Mouse (Mus musculus) retina, postnatal 1 day (tissue): ENCODE data around the gene Tmem108.

Source experiments
- DNase-seq: peaks from one replicate; pipeline ENCODE4 v3.0.0-alpha.2; 2012

Tmem108 gene

DNA sequence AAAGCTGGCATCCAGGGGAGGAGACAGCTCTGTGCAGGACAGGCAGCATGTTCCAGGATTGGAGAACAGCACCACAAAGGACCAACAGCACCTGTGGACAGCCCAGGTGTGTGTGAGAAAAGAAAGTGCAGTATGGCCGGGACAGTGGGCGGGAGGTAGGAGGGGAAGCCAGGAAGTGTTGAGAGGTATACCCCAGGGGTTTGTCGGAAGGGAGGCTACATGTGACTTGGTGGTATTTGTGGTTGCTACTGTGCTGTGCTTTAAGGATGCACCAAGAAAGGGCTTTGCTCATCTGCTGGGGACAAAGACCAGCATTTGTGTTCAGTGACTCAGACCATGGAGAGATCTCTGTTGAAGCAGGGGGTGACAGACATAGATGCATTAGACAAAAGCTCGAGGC lies 271.8 kb downstream of the Tmem108 start:
- no peak for DNase-seq

DNA sequence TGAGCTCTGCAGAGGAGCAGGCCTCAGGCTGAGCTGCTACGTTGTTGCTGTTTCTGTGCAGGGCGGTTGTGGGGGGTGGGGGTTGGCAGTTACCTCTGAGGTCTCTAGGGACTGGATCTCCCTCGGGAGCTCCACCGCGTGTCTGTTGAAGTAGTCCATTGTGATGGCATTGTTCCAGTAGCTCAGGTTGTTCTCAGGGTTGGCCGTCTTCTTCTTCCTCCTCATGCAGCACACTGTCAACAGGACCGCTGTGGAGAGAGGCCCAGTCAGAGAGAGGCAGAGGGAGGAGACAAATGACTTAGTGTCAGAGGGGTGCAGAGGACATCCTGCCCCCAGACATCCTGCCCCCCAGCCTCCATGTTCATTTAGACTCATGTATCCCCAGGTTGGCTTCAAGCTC lies 272.5 kb downstream of the Tmem108 start:
- DNase-seq: no peak

GRCm38 (mm10) chr9:103486262-103486661 lies 275.4 kb downstream of the Tmem108 start:
- no peak for DNase-seq

GRCm38 (mm10) chr9:103485606-103486005 lies 276.0 kb downstream of the Tmem108 start:
- DNase-seq: no peak

- DNase-seq: peak; percentile 82
Measured at GRCm38 (mm10) chr9:103480603-103481220, 280.9 kb downstream of the Tmem108 start.

DNA sequence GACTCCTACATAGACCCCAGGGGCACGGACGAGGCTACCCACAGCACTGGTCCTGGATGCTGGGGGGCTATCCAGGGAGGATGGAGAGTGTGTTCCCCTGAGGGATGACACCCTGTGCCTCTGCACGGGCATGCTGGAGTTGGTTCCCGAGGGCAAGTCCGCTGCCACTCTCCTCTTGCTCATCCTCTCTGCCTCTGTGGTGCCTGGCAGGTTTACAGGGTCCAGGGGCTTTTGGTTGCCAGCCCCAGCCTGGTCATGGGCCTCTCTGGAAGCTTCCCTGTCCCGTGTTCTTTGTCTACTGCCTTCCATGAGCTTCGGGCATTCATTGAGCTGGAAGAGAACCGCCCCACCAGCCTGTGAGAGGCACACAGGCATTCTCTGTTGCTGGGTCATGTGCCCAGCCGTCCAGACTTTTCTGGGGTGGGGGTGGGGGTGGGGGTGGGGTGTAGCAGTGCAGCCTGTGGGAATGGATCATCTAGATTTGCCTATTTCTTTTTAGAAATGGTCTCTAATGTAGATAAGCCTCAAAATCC lies 281.5 kb downstream of the Tmem108 start, which contains the start of gene Bfsp2:
TSS of gene Bfsp2 (minus strand) at position 377 of the 533 bp plus-strand sequence.
- peak; percentile 57 for DNase-seq

GRCm38 (mm10) chr9:103475414-103475813 lies 286.2 kb downstream of the Tmem108 start:
- DNase-seq: no peak

- DNase-seq: peak; percentile 56
Measured at GRCm38 (mm10) chr9:103473915-103474688, 287.5 kb downstream of the Tmem108 start.

DNA sequence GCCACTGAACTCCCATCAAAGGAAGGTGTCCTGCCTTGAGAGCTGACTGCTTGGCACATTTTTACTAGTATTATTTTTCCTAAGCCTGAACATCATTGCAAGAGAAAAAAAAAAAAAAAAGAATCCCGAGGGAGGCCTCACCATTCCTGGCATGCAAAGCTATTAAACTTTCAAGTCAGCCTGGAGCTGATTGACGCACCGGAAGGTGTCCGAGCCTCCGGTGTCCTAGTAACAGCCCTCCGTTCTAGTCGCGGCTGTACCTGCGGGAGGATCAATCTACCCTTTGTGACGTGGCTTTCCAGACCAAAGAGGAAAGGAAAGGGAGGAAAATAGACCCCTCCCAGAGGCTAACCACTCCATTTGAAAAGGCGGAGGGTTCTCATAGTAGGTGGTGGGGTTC lies 289.9 kb downstream of the Tmem108 start:
- no peak for DNase-seq

- peak; percentile 46 for DNase-seq
Measured at GRCm38 (mm10) chr9:103469516-103469915, 292.1 kb downstream of the Tmem108 start.

GRCm38 (mm10) chr9:103468911-103469310 lies 292.7 kb downstream of the Tmem108 start:
- DNase-seq: no peak

DNA sequence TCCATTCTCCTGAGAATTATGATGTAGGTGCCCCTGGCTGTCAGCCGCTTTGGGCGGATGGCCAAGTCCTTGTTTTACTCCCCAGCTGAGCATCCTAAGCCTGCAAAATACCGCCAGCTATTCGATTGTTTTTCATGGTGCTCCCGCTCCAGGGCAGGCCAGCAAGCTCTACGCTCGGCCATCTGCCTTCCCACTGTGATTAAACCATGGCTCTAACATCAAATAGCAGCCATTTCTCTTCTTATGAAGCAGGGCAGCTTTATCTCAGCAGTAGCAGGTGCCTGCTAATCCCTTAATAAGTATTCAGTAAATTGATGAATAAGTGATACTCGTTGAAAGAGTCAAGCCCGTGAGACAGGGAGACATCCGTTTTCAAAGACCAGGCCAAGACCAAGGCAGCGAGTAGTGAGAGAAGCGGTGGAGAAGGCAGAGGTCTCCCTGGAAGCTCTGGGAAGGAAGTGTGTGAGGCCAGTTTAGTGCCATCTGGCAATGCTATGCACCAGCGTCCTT lies 295.9 kb downstream of the Tmem108 start:
- DNase-seq: peak; percentile 74

GRCm38 (mm10) chr9:103465293-103465692 lies 296.3 kb downstream of the Tmem108 start:
- no peak for DNase-seq

GRCm38 (mm10) chr9:103463833-103464232 lies 297.8 kb downstream of the Tmem108 start:
- no peak for DNase-seq

- no peak for DNase-seq
Measured at GRCm38 (mm10) chr9:103459839-103460238, 301.8 kb downstream of the Tmem108 start.

- no peak for DNase-seq
Measured at GRCm38 (mm10) chr9:103459307-103459706, 302.3 kb downstream of the Tmem108 start.

GRCm38 (mm10) chr9:103449651-103450050 lies 312.0 kb downstream of the Tmem108 start:
- DNase-seq: no peak

DNA sequence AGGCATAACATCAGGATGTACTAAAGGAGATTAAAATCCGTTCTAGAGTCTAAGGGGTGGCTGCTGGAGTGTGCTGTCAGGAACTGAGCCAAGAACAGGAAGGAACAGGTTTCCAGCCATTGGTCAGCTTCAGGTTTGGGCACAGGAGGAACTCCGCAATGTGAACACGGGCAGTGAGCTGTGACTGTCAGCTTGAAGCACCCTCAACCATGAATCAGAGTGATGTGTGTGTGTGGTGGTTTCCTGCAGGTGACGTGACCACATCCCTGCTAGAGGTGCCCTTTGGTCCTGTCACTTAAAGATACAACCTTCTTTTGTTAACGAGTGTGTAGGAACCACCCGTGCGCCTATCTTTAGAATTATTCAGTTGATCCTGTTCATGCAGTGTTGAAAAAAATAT lies 312.5 kb downstream of the Tmem108 start:
- no peak for DNase-seq

DNA sequence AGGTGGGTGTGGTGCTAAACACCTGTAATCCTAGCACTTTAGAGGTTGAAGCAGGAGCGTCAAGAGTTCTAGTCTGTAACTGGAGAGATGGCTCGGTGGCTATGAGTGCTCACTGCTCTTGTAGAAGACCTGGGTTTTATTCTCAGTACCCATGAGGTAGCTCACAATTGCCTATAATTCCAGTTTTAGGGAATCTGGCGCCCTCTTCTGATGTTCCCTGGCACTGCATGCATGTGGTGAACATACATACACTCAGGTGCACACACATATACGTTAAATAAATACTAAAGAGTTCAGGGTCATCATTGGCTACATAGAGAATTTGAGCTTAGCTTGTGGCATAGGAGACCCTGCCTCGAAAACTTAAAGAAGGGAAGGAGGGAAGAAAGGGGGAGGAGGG lies 317.0 kb downstream of the Tmem108 start:
- no peak for DNase-seq

- DNase-seq: no peak
Measured at GRCm38 (mm10) chr9:103443824-103444185, 317.8 kb downstream of the Tmem108 start.

DNA sequence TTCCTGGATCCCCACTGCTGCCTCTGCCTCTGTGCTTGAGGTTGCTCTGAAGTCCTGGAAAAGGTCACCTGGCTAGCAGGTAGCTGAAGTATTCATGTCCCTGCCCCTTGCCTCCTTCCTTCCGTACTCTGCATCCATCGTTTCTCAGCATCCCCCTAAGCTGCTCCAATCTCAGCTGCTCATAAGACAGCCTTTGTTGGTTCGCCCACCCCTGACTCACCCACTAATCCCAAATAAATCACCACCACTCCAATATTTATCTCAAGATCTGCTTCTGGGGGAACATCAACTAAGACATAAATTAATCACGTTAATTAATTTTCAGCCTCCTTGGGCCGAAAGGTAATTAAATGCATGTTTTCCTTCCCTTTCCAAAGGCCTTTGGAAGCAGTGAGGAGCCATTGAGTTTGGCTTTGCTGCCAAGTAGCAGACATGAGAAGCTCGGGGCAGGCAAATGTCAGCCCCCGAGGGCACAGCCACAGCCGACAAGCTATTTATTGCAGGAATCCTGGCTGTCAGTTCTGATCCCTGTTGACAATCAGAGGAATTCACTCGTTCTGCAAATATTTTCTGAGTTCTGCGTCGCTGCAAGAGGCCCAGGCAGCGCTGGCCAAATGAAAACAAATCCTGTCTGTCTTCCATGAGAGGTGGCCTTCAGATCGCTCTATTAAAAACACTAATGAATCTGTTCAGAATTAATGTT lies 318.4 kb downstream of the Tmem108 start:
- peak; percentile 78 for DNase-seq

GRCm38 (mm10) chr9:103440597-103440996 lies 321.0 kb downstream of the Tmem108 start:
- no peak for DNase-seq

GRCm38 (mm10) chr9:103437104-103437503 lies 324.5 kb downstream of the Tmem108 start:
- no peak for DNase-seq
